Mouse (Mus musculus) CH12.LX (cell line): ENCODE data around the gene Pfn2. TPM values are rescaled to one million over a fixed set of nuclear protein-coding genes. Genes with fewer than 3 reads are reported as not detected.
A peak's percentile ranks its signal among the peaks of the same experiment; 100 is the strongest.

Experiments
- DNase-seq: peaks from one replicate; pipeline ENCODE4 v3.0.0-alpha.2; 2013; ENCODE audit errors: extremely low read depth
- H3K27ac ChIP-seq: 2 replicates; pipeline ENCODE4 v1.5.1; 2012; ENCODE audit warnings: low read depth, mild to moderate bottlenecking, control low read depth, moderate library complexity; ENCODE audit not compliant: insufficient read depth
- H3K27me3 ChIP-seq: replicated peaks from 2 replicates; pipeline ENCODE3; 2012; ENCODE audit warnings: inconsistent platforms
- H3K36me3 ChIP-seq, 2 experiments: replicated peaks in 1 of 2; 2 replicates each; pipeline versions ENCODE3 to v1.6.1; 2012; ENCODE audit warnings: inconsistent platforms in 1 of 2, low read length in 1 of 2, mild to moderate bottlenecking in 1 of 2, mixed read lengths in 1 of 2, moderate library complexity in 1 of 2; ENCODE audit not compliant: control insufficient read depth in 1 of 2, insufficient read depth in 1 of 2
- H3K4me1 ChIP-seq, 2 experiments: 2 replicates each; pipeline ENCODE4 v1.6.1; 2012; ENCODE audit warnings: inconsistent platforms in 1 of 2, moderate library complexity in 1 of 2; ENCODE audit not compliant: insufficient read depth in 2 of 2, control insufficient read depth in 1 of 2
- H3K4me2 ChIP-seq: 2 replicates; pipeline ENCODE4 v1.6.1; 2012; ENCODE audit warnings: low read depth, mild to moderate bottlenecking, control low read depth; ENCODE audit not compliant: poor library complexity, insufficient read depth, severe bottlenecking
- H3K4me3 ChIP-seq, 3 experiments: fragments of 150-350 bp in 1 of 3; sonication (generic) in 1 of 3; replicated peaks in 1 of 3; 2 replicates each; pipeline versions ENCODE3 to v1.5.1; 2011 to 2012; ENCODE audit warnings: low read depth in 2 of 3, low read length in 2 of 3, mild to moderate bottlenecking in 2 of 3, moderate library complexity in 2 of 3, control low read depth in 1 of 3, improper control_type of control experiment in 1 of 3, inconsistent platforms in 1 of 3, mixed read lengths in 1 of 3; ENCODE audit not compliant: poor library complexity in 1 of 3
- H3K79me2 ChIP-seq: replicated peaks from 2 replicates; pipeline ENCODE4 v1.6.1; 2012; ENCODE audit warnings: mild to moderate bottlenecking, moderate library complexity; ENCODE audit not compliant: control insufficient read depth, poor library complexity, insufficient read depth, severe bottlenecking; ENCODE audit errors: extremely low read depth
- H3K9ac ChIP-seq: 2 replicates; pipeline ENCODE4 v1.6.1; 2012; ENCODE audit warnings: low read depth, mild to moderate bottlenecking, control low read depth, moderate library complexity; ENCODE audit not compliant: insufficient read depth
- H3K9me3 ChIP-seq: replicated peaks from 2 replicates; pipeline ENCODE3; 2012; ENCODE audit warnings: low read length, inconsistent platforms, mixed read lengths
- JUND ChIP-seq: conservative IDR thresholded peaks from 2 replicates; pipeline ENCODE4 v1.6.1; 2011; ENCODE audit warnings: low read depth, low read length, improper control_type of control experiment
- NELFE ChIP-seq: IDR thresholded peaks from 2 replicates; pipeline ENCODE4 v1.6.1; 2011; ENCODE audit warnings: low read depth, low read length, improper control_type of control experiment
- NRF1 ChIP-seq: IDR thresholded peaks from 2 replicates; pipeline ENCODE4 v1.6.1; 2014; ENCODE audit warnings: low read depth, mild to moderate bottlenecking, inconsistent platforms, low read length, improper control_type of control experiment, moderate library complexity
- UBTF ChIP-seq: IDR thresholded peaks from 2 replicates; pipeline ENCODE4 v1.6.1; 2012; ENCODE audit warnings: low read depth, mild to moderate bottlenecking, inconsistent platforms, low read length, improper control_type of control experiment, moderate library complexity
- ZMIZ1 ChIP-seq: IDR thresholded peaks from 2 replicates; pipeline ENCODE4 v1.6.1; 2012; ENCODE audit warnings: low read depth, mild to moderate bottlenecking, inconsistent platforms, low read length, improper control_type of control experiment
- ZNF384 ChIP-seq: IDR thresholded peaks from 2 replicates; pipeline ENCODE4 v1.6.1; 2012; ENCODE audit warnings: low read depth, low read length, improper control_type of control experiment, inconsistent platforms
- dilution Hi-C: fragments of 300-500 bp; cut with MboI; formaldehyde crosslinking; loops from 2 replicates; pipeline ENCODE4 v1.14.3; 2020; ENCODE audit warnings: low sequenced_read_pairs; ENCODE audit not compliant: extremely low pct_unique_long_range_greater_than_20kb, extremely low pct_ligation_motif_present
- in situ Hi-C: fragments of 300-500 bp; cut with MboI; formaldehyde crosslinking; loops from 3 replicates; pipeline ENCODE4 v1.14.3; 2019; ENCODE audit warnings: low sequenced_read_pairs, low pct_ligation_motif_present, low pct_unique_long_range_greater_than_20kb, mixed read lengths
- polyA plus RNA-seq: library from polyadenylated mRNA; unstranded; fragments of >175 nt; gene quantifications from 2 replicates; pipeline ENCODE4 v1.2.1, GENCODE M21; 2012; ENCODE audit warnings: low read depth; ENCODE audit not compliant: insufficient read length
- total RNA-seq, 2 experiments: library from RNA; depleted of rRNA; stranded (reverse); fragments of 300-350 nt in 1 of 2; fragments of >200 nt in 1 of 2; gene quantifications; 2 replicates each; pipeline ENCODE4 v1.2.3; 2012 to 2014

The Pfn2 gene
- total and polyA plus RNA-seq, 3 experiments: 19.1 to 206 (median 142) TPM

- H3K36me3 ChIP-seq: peaks cover 4 to 26% of the 10 kb centered on the region in 2 experiments
- no peaks in the 10 kb centered on the region; the same call in 1 of the 2 replicates for H3K79me2 ChIP-seq
- H3K4me1 ChIP-seq: peaks cover 0 to 12% of the 10 kb centered on the region in 2 experiments; a peak in 2 of 4 replicates
- peak; percentile 53 for DNase-seq
- in situ Hi-C loops: loop anchor here (5.0 to 25.0 kb wide), 2 partner anchors 275 to 640 kb away; no protein-coding TSS in a partner anchor
- peak overlapping the region; percentile 76 for H3K4me2 ChIP-seq
- dilution Hi-C loops: no loop called here
- TF ChIP-seq NELFE: no peak
- TF ChIP-seq UBTF: peak; percentile 78; the same call in 1 of the 2 replicates
- TF ChIP-seq, all 38 proteins: peak for 1
- Histone ChIP-seq H3K9me3 (peaks cover 8% of the 10 kb centered on the region), H3K27ac (peak overlapping the region; percentile 11; the same call in 1 of the 2 replicates), H3K4me3 (peak overlapping the region; percentile 57 to 88 (median 84)), H3K9ac (peak overlapping the region; percentile 64), H3K27me3 (no peaks in the 10 kb centered on the region)
Measured at GRCm38 (mm10) chr3:57846912-57847759, 743 bp downstream of the Pfn2 start.

- in situ Hi-C loops (loop anchor here (5.0 to 25.0 kb wide), 2 partner anchors 276 to 641 kb away; no protein-coding TSS in a partner anchor), dilution Hi-C loops (no loop called here)
- peak overlapping the region; percentile 57 to 88 (median 84) for H3K4me3 ChIP-seq
- H3K4me2 ChIP-seq: peak overlapping the region; percentile 76
- peak overlapping the region; percentile 64 for H3K9ac ChIP-seq
- H3K4me1 ChIP-seq: peaks cover 0 to 12% of the 10 kb centered on the region in 2 experiments; a peak in 2 of 4 replicates
- TF ChIP-seq ZNF384: peak; percentile 81
- no peak for TF ChIP-seq ZMIZ1
- H3K79me2 ChIP-seq: no peaks in the 10 kb centered on the region; the same call in 1 of the 2 replicates
- no peaks in the 10 kb centered on the region for H3K27me3 ChIP-seq
- DNase-seq: peak; percentile 62
- H3K27ac ChIP-seq: no peak overlapping the region
- peaks cover 4 to 32% of the 10 kb centered on the region in 2 experiments for H3K36me3 ChIP-seq
- H3K9me3 ChIP-seq: peaks cover 8% of the 10 kb centered on the region
Measured at GRCm38 (mm10) chr3:57846662-57846911, 1.3 kb downstream of the Pfn2 start.

- in situ Hi-C loops (loop anchor here (5.0 to 25.0 kb wide), 2 partner anchors 276 to 641 kb away; no protein-coding TSS in a partner anchor), dilution Hi-C loops (no loop called here)
- TF ChIP-seq NELFE (no peak), NRF1 (no peak), JUND (no peak)
- peak; percentile 66 for DNase-seq
- Histone ChIP-seq H3K79me2 (no peaks in the 10 kb centered on the region; the same call in 1 of the 2 replicates), H3K27ac (no peak overlapping the region), H3K4me1 (peaks cover 0 to 12% of the 10 kb centered on the region in 2 experiments; a peak in 2 of 4 replicates), H3K9me3 (peaks cover 8% of the 10 kb centered on the region), H3K4me2 (peak overlapping the region; percentile 76; the same call in 1 of the 2 replicates), H3K36me3 (peaks cover 4 to 37% of the 10 kb centered on the region in 2 experiments), H3K4me3 (peak overlapping the region; percentile 57 to 88 (median 84)), H3K9ac (peak overlapping the region; percentile 64; the same call in 1 of the 2 replicates), H3K27me3 (no peaks in the 10 kb centered on the region)
Measured at GRCm38 (mm10) chr3:57845786-57846661, 1.9 kb downstream of the Pfn2 start.
